Mouse (Mus musculus) liver, embryonic 12.5 days (tissue): ENCODE data around the gene Creb1. TPM values are rescaled to one million over a fixed set of nuclear protein-coding genes. Genes with fewer than 3 reads are reported as not detected.
"Not testable (repeated sequence)": the region's sequence is repeated elsewhere in the genome, so short reads cannot be mapped to it uniquely, and the experiment has no call there.

Source experiments
- ATAC-seq: fragments of 200-750 bp; cut with Nextera tagmentation; 2 replicates; pipeline ENCODE4 v1.8.0; 2017; ENCODE audit warnings: moderate number of reproducible peaks, mild to moderate bottlenecking, moderate library complexity
- H3K27ac ChIP-seq: fragments of 300-500 bp; sonication (generic); 2 replicates; pipeline ENCODE4 v1.5.1; 2016; ENCODE audit warnings: mild to moderate bottlenecking
- H3K27me3 ChIP-seq: fragments of 300-500 bp; sonication (generic); replicated peaks from 2 replicates; pipeline ENCODE4 v1.6.1; 2016; ENCODE audit warnings: mild to moderate bottlenecking, moderate library complexity
- H3K36me3 ChIP-seq: fragments of 300-500 bp; sonication (generic); 2 replicates; pipeline ENCODE4 v1.6.1; 2016; ENCODE audit warnings: mild to moderate bottlenecking, moderate library complexity
- H3K4me1 ChIP-seq: fragments of 300-500 bp; sonication (generic); 2 replicates; pipeline ENCODE4 v1.6.1; 2016
- H3K4me2 ChIP-seq: fragments of 300-500 bp; sonication (generic); 2 replicates; pipeline ENCODE4 v1.6.1; 2016; ENCODE audit warnings: mild to moderate bottlenecking, moderate library complexity
- H3K4me3 ChIP-seq: fragments of 300-500 bp; sonication (generic); 2 replicates; pipeline ENCODE4 v1.5.1; 2016; ENCODE audit warnings: mild to moderate bottlenecking, moderate library complexity
- H3K9ac ChIP-seq: fragments of 300-500 bp; sonication (generic); 2 replicates; pipeline ENCODE4 v1.6.1; 2016; ENCODE audit warnings: mild to moderate bottlenecking, moderate library complexity
- H3K9me3 ChIP-seq: fragments of 300-500 bp; sonication (generic); replicated peaks from 2 replicates; pipeline ENCODE4 v1.6.1; 2016; ENCODE audit warnings: mild to moderate bottlenecking, moderate library complexity
- WGBS: fragments of 180-500 bp; shearing (Covaris S2); methylation state at CpG from one replicate; pipeline ENCODE4 v1.1.7; 2016; ENCODE audit not compliant: insufficient replicate concordance; 5-methylcytosine and 5-hydroxymethylcytosine counted together
- polyA plus RNA-seq: library from polyadenylated mRNA; unstranded; fragments of >200 nt; fragmentation: Nextera tagmentation; extraction: Ambion mirVana; gene quantifications from 2 replicates; pipeline ENCODE4 v1.2.1, GENCODE M21; 2016

Gene Creb1
- polyA plus RNA-seq, 1 experiment from 2014 or later: 20.9 TPM

DNA sequence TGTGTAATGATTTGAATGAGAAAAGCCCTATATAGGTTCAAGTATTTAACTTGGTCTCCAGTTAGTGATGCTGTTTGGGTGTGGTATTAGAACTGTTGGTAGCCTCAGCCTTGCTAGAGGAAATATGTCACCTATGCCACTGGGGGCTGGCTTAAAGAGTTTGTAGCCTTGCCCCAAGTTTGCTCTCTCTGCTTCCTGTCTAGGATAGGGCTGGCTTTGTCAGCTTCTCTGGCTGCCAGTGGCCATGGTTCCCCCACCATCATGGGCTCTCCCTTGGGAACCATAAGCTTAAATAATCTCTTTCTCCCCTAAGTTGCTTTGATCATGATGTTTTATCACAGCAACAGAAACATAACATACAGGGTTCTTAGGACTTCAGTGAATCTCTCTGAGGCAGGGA, 92.8 kb downstream of the Creb1 start:
- H3K27ac ChIP-seq: no peak overlapping the region
- no peaks in the 10 kb centered on the region for H3K36me3 ChIP-seq
- H3K4me1 ChIP-seq: no peaks in the 10 kb centered on the region
- no peaks in the 10 kb centered on the region for H3K27me3 ChIP-seq
- H3K9me3 ChIP-seq: no peaks in the 10 kb centered on the region
- ATAC-seq: no peak
- H3K9ac ChIP-seq: no peak overlapping the region
- no peak overlapping the region for H3K4me3 ChIP-seq
- no peak overlapping the region for H3K4me2 ChIP-seq

DNA sequence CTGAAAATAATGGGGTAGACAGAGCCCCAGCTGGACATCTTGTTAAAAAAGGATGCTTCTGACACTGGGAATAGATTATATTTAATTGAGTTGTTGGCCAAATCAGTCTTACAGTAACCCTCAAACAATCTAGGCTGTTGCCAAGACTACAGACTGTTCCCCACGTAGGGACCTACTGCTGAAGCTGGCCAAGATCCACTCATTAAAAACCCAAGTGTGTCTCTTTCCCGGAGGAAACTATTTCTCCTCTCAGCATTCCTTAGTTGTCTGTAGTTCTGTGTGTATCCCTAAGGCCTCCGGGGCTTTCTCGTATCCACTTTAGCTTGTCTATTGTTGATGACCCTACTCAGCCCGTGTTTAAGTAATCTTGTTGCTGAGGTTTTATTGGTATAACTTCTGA, 99.1 kb downstream of the Creb1 start:
- Histone ChIP-seq H3K9ac (no peak overlapping the region), H3K27ac (no peak overlapping the region), H3K4me3 (no peak overlapping the region), H3K4me2 (no peak overlapping the region), H3K36me3 (no peaks in the 10 kb centered on the region), H3K27me3 (no peaks in the 10 kb centered on the region; the same call in 1 of the 2 replicates), H3K4me1 (peaks cover 12% of the 10 kb centered on the region), H3K9me3 (no peaks in the 10 kb centered on the region)
- WGBS: 70% methylated on average over 5 of the region's 5 CpGs
- no peak for ATAC-seq

DNA sequence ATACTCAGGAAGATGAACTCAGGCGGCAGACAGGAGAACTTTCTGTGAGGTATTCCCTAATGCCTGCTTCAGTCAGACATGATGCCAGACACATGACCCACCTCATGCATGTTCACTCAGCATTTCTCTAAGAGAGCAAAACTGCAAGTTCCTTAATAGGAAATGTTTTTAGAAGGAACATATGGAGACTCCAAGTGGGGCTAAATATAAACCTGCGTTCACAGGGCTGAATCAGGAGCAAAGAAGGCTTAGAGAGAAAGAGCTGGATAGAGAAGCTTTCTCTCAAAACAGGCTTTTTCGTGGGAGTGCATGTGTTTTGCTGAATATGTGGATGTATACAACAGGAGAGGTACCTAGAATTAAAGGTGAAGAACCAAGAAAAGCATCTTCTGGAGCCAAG, 100.8 kb downstream of the Creb1 start:
- Histone ChIP-seq H3K4me2 (no peak overlapping the region), H3K9me3 (no peaks in the 10 kb centered on the region), H3K36me3 (no peaks in the 10 kb centered on the region), H3K27me3 (no peaks in the 10 kb centered on the region; the same call in 1 of the 2 replicates), H3K4me1 (peaks cover 15% of the 10 kb centered on the region), H3K4me3 (no peak overlapping the region), H3K9ac (no peak overlapping the region), H3K27ac (no peak overlapping the region)
- ATAC-seq: no peak
- WGBS: 63% methylated on average over 3 of the region's 3 CpGs

DNA sequence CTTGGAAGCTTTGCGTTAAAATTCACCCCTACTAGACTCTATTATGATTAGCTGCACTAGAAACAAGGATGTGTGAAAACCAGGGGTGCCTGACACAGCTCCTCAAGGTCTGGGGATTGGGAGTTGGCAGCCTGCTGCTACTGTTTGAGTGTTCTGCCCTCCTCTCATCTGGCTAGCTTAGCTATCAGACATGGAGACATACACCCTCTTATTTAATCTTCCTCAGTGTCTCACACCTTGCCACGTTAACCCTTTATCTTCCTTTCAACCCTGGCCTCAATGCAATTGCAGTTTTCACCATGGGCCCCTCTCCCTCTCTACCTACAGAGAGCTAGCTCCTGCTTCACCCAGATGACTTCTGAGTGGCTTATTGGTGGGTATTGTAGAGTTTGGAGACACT, 103.2 kb downstream of the Creb1 start:
- no peak overlapping the region for H3K4me2 ChIP-seq
- H3K4me3 ChIP-seq: no peak overlapping the region
- 24% methylated on average over 2 of the region's 2 CpGs for WGBS
- no peaks in the 10 kb centered on the region; the same call in 1 of the 2 replicates for H3K27me3 ChIP-seq
- H3K4me1 ChIP-seq: peaks cover 29% of the 10 kb centered on the region
- no peaks in the 10 kb centered on the region for H3K9me3 ChIP-seq
- no peak overlapping the region for H3K9ac ChIP-seq
- no peaks in the 10 kb centered on the region for H3K36me3 ChIP-seq
- peak; percentile 53; the same call in 1 of the 2 replicates for ATAC-seq
- H3K27ac ChIP-seq: no peak overlapping the region

DNA sequence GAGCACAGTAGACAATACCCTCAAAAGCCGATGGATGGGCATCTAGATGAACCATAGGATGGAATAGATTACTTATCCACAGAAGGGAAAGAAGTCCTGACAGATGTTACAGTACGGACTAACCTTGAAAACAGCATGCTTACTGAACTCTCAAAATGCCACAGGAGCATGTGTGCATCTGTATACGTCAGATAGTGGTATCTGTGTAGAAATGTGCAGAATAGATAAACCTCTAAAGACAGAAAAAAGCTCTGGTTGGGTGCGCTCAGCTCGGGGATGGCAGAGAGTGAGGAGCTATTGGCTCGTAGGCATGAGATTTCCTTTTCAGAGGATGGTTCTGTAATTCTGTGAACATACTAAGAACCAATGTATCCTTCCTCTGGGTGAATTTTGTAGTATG, 106.8 kb downstream of the Creb1 start:
- Histone ChIP-seq H3K4me1 (peaks cover 29% of the 10 kb centered on the region), H3K4me2 (peak overlapping the region; percentile 51), H3K27ac (peak overlapping the region; percentile 77), H3K9me3 (no peaks in the 10 kb centered on the region), H3K9ac (peak overlapping the region; percentile 24; the same call in 1 of the 2 replicates), H3K4me3 (no peak overlapping the region), H3K36me3 (no peaks in the 10 kb centered on the region), H3K27me3 (no peaks in the 10 kb centered on the region)
- peak; percentile 95 for ATAC-seq
- 31% methylated on average over 6 of the region's 6 CpGs for WGBS

DNA sequence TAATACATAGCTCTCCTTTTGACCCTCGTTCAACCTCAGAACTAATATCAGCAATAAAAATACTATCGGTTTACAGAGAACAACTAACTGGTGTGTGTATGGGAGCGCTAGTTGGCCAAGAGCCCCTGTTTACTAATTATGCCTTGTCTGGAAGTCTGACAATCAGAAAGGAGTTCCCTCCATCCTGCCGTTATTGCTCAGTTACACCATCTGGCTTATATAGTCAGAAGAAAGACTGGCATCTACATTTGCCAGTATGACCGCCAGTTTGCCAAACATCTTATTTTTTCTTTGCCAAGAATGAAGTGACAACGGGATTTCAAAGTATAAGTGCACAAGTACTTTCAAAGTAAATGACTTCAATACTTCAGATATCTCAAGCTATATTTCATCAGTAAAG, 108.6 kb downstream of the Creb1 start:
- Histone ChIP-seq H3K4me1 (peaks cover 24% of the 10 kb centered on the region), H3K36me3 (no peaks in the 10 kb centered on the region), H3K9ac (no peak overlapping the region), H3K27me3 (no peaks in the 10 kb centered on the region), H3K9me3 (no peaks in the 10 kb centered on the region), H3K27ac (no peak overlapping the region), H3K4me3 (no peak overlapping the region), H3K4me2 (no peak overlapping the region)
- no peak for ATAC-seq
- 86% methylated on average over 6 of the region's 6 CpGs for WGBS

DNA sequence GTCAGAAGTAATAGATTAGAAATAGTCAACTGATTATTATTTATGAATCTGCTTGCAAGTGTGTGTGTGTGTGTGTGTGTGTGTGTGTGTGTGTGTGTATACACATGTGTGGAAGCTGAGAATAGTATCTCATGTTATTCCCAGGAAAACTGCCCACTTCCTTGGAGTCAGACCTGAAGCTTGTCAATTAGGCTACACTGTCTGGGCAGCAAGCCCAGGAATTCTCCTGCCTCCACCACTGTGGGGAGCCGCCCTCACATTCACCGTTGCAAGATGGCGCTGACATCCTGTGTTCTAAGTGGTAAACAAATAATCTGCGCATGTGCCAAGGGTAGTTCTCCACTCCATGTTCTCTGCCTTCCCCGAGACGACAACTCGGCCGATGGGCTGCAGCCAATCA, 110.1 kb downstream of the Creb1 start:
- H3K4me3 ChIP-seq, H3K9me3 ChIP-seq, H3K27me3 ChIP-seq, ATAC-seq, H3K4me2 ChIP-seq, H3K27ac ChIP-seq, H3K9ac ChIP-seq, H3K36me3 ChIP-seq: not testable (repeated sequence)
- peaks cover 24% of the 10 kb centered on the region for H3K4me1 ChIP-seq
- 94% methylated on average over 8 of the region's 8 CpGs for WGBS

DNA sequence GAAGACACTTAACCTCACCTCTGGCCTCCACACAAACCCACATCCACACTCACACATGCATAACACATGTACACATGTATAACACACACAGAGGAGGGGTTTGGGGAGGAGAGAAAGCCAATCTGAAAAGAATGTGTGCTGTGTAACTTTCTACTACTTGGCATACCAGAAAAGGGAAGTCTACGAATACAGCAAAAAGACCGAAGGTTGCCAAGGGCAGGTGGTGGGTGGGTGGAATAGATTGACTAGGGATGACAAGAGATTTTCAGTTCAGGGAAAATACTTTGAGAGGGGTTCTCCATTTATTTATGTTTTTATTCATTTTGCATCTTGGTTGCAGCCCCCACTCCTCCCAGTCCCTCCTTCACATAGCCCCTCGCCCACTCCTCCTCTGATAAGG, 112.1 kb downstream of the Creb1 start:
- no peaks in the 10 kb centered on the region for H3K9me3 ChIP-seq
- peaks cover 8% of the 10 kb centered on the region for H3K4me1 ChIP-seq
- H3K9ac ChIP-seq: no peak overlapping the region
- no peaks in the 10 kb centered on the region for H3K36me3 ChIP-seq
- H3K27ac ChIP-seq: no peak overlapping the region
- ATAC-seq: no peak
- H3K27me3 ChIP-seq: no peaks in the 10 kb centered on the region
- WGBS: 80% methylated on average over 3 of the region's 3 CpGs
- no peak overlapping the region for H3K4me2 ChIP-seq
- H3K4me3 ChIP-seq: no peak overlapping the region

DNA sequence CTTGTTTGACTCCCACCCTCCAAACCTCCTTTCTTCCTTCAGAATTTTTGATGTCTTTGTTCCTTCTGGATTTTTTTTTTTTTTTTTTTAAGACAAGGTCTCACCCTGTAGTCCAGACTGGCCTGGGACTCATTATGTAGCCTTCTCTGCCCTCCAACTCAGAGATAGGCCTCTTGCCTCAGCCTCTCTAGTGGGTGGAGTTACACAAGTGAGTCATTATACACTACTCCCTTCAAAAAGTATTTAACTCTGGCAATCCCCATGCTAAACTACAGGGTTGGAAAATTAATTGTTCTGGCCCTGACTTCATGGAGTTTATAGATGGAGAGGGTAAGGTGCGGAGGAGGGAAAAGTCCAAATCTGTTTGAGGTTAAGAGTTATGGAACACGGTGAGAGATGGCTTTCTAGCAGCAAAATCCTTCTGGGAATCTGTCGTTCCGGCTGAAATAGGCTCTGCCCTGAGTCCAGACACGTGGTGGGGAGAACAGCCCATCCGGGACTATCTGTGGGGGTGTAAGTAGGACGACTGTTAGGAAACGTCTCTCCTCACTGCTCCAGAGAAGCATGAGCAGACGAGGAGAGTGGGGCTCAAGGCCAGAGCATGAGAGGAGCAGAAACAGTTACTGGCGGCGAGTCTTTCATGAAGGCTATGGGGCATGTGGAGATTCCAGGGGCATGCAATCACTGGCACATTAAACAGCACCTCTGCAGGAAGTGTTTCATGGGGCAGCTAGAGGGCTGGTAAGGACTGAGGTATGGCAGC, 117.1 kb downstream of the Creb1 start:
- no peaks in the 10 kb centered on the region for H3K9me3 ChIP-seq
- ATAC-seq: no peak
- H3K4me3 ChIP-seq: no peak overlapping the region
- H3K27ac ChIP-seq: no peak overlapping the region
- WGBS: 66% methylated on average over 11 of the region's 11 CpGs
- no peak overlapping the region for H3K4me2 ChIP-seq
- H3K27me3 ChIP-seq: no peaks in the 10 kb centered on the region
- no peak overlapping the region for H3K9ac ChIP-seq
- no peaks in the 10 kb centered on the region for H3K36me3 ChIP-seq
- H3K4me1 ChIP-seq: 0 out of 2 replicates have a peak, but pooled peaks cover 6% of the 10 kb centered on the region

DNA sequence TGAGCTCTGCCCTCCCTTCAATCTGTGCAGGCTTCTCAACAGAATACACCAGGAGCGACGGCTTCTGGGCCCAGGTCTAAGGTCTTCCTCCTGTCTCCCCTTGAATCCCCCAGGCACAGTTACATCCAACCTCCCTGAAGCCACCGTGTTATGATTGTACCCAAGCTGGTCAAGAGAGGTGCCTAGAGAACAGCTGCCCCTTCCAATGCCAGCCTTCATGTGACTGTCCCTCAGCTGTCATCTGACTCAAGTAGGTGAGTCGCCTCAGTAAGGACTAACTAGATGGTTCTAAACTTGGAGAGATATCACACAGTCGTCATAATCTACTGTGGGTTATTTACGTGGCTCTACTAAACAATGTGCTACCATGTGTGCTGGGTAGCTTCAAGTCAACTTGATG, 121.3 kb downstream of the Creb1 start:
- Histone ChIP-seq H3K9ac (no peak overlapping the region), H3K27me3 (no peaks in the 10 kb centered on the region), H3K4me3 (no peak overlapping the region), H3K27ac (no peak overlapping the region), H3K9me3 (no peaks in the 10 kb centered on the region), H3K4me2 (no peak overlapping the region), H3K36me3 (no peaks in the 10 kb centered on the region), H3K4me1 (no peaks in the 10 kb centered on the region)
- no peak; the same call in 1 of the 2 replicates for ATAC-seq
- 78% methylated on average over 6 of the region's 6 CpGs for WGBS

Other genes starting within 250 kb of the Creb1 start
- gene Mettl21a, start 84.6 kb downstream of the Creb1 start, polyA plus RNA-seq: 9.2 and 11.1 TPM in 2 replicates
- gene Ccnyl1, start 157.8 kb downstream of the Creb1 start, polyA plus RNA-seq: 1.6 and 2.3 TPM in 2 replicates
- 3.6 and 4.1 TPM in 2 replicates for gene Fzd5, start 205.1 kb downstream of the Creb1 start, polyA plus RNA-seq